Mouse (Mus musculus) kidney, embryonic 16.5 days (tissue): ENCODE measurements around the gene Nek8. TPM values are rescaled to one million over a fixed set of nuclear protein-coding genes. Genes with fewer than 3 reads are reported as not detected.

ENCODE experiments used
- ATAC-seq: fragments of 200-750 bp; cut with Nextera tagmentation; 2 replicates; pipeline ENCODE4 v1.8.0; 2017; ENCODE audit warnings: moderate TSS enrichment; ENCODE audit not compliant: low FRiP score, low TSS enrichment
- H3K27ac ChIP-seq: fragments of 300-500 bp; sonication (generic); 2 replicates; pipeline ENCODE4 v1.5.1; 2014; ENCODE audit warnings: low read length
- H3K27me3 ChIP-seq: fragments of 300-500 bp; sonication (generic); 2 replicates; pipeline ENCODE4 v1.6.1; 2014; ENCODE audit warnings: low read length, control low read depth, mixed read lengths; ENCODE audit not compliant: insufficient read depth
- H3K36me3 ChIP-seq: fragments of 300-500 bp; sonication (generic); 2 replicates; pipeline ENCODE4 v1.6.1; 2014; ENCODE audit warnings: low read length, control low read depth, mixed read lengths; ENCODE audit not compliant: insufficient read depth
- H3K4me1 ChIP-seq: fragments of 300-500 bp; sonication (generic); 2 replicates; pipeline ENCODE4 v1.6.1; 2014; ENCODE audit warnings: low read length, control low read depth, mixed read lengths; ENCODE audit not compliant: insufficient read depth
- H3K4me2 ChIP-seq: fragments of 300-500 bp; sonication (generic); replicated peaks from 2 replicates; pipeline ENCODE4 v1.6.1; 2014; ENCODE audit warnings: low read depth, low read length
- H3K4me3 ChIP-seq: fragments of 300-500 bp; sonication (generic); 2 replicates; pipeline ENCODE4 v1.5.1; 2014; ENCODE audit warnings: mild to moderate bottlenecking, low read length
- H3K9ac ChIP-seq: fragments of 300-500 bp; sonication (generic); replicated peaks from 2 replicates; pipeline ENCODE4 v1.6.1; 2014; ENCODE audit warnings: low read length
- H3K9me3 ChIP-seq: fragments of 300-500 bp; sonication (generic); 2 replicates; pipeline ENCODE4 v1.6.1; 2016; ENCODE audit warnings: low read length, control low read depth
- WGBS: fragments of 180-500 bp; shearing (Covaris S2); extraction: QIAGEN DNeasy Blood & Tissue Kit; methylation state at CpG from one replicate; pipeline ENCODE4 v1.1.7; 2014; 5-methylcytosine and 5-hydroxymethylcytosine counted together
- polyA plus RNA-seq: library from polyadenylated mRNA; unstranded; fragments of >200 nt; fragmentation: Nextera tagmentation; extraction: Ambion mirVana; gene quantifications from 2 replicates; pipeline ENCODE4 v1.2.1, GENCODE M21; 2015

Nek8 gene
- polyA plus RNA-seq, 1 experiment from 2014 or later, result 29.1 TPM

GRCm38 (mm10) chr11:78177903-78178858 is 1.7 kb upstream of the Nek8 start:
- peaks cover 50% of the 10 kb centered on the region for H3K4me1 ChIP-seq
- H3K4me2 ChIP-seq, result peak overlapping the region; percentile 86
- peak overlapping the region; percentile 95 for H3K27ac ChIP-seq
- H3K4me3 ChIP-seq, result peak overlapping the region; percentile 73
- no peaks in the 10 kb centered on the region for H3K27me3 ChIP-seq
- ATAC-seq, result peak; percentile 86
- under 1% methylated on average over 62 of the region's 84 CpGs for WGBS
- no peaks in the 10 kb centered on the region for H3K9me3 ChIP-seq
- peaks cover 26% of the 10 kb centered on the region for H3K36me3 ChIP-seq
- H3K9ac ChIP-seq, result peak overlapping the region; percentile 85

- ATAC-seq, result peak; percentile 53
- Histone ChIP-seq H3K4me3 (peak overlapping the region; percentile 73), H3K36me3 (peaks cover 26% of the 10 kb centered on the region), H3K9ac (peak overlapping the region; percentile 85), H3K27ac (peak overlapping the region; percentile 95), H3K4me2 (peak overlapping the region; percentile 86), H3K4me1 (peaks cover 50% of the 10 kb centered on the region), H3K9me3 (no peaks in the 10 kb centered on the region), H3K27me3 (no peaks in the 10 kb centered on the region)
- WGBS, result under 1% methylated on average over 10 of the region's 10 CpGs
Observed at GRCm38 (mm10) chr11:78177437-78177836, 962 bp upstream of the Nek8 start.

DNA sequence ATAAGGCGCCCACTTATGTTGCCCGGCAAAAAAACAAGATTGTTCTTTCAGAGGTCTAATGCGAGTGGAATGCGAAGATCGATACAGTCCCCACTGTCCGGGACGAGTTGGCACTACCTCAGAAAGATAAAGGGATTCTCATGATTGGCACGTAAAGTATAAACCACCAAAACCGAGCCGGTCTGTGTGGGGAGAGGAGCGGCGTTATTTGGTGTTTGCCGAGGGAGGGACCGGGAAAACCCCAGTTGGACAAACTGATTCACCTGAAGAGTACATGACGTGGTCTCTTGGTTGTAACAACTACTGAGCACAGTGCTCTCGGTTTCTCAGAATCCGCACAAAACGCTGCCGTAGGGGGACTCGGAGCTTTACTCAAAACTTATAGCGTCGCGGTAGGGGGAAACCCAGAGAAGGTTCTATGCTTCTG is 443 bp upstream of the Nek8 start:
- Histone ChIP-seq H3K27ac (peak overlapping the region; percentile 95), H3K4me2 (peak overlapping the region; percentile 86)

DNA sequence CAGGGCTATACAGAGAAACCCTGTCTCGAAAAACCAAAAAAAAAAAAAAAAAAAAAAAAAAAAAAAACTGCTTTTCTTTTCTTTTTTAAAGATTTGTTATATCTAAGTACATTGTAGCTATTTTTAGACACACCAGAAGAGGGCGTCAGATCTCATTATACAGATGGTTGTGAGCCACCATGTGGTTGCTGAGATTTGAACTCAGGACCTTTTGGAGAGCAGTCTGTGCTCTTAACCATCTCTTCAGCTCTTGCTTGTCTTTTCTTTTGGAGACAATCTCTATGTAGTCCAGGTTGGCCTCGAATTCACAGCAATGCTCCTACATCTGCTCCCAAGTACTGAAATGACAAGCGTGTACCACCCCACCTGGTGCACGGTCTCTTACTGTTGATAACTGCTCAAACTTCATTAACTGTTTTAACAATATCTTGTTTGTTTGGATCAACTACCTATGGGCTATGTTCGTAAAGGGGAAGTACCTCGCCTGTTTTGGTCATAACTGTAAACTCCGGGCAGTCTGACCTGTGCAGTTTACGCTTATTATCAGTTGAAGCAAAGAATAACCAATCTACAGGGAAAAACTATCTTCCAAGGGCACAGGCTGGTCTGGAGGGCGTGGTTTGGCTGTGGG is 589 bp downstream of the Nek8 start:
- H3K4me3 ChIP-seq, result peak overlapping the region; percentile 73
- no peaks in the 10 kb centered on the region for H3K9me3 ChIP-seq
- 1% methylated on average over 9 of the region's 10 CpGs for WGBS
- peak overlapping the region; percentile 95 for H3K27ac ChIP-seq
- H3K4me1 ChIP-seq, result peaks cover 35% of the 10 kb centered on the region
- H3K36me3 ChIP-seq, result peaks cover 19% of the 10 kb centered on the region
- H3K4me2 ChIP-seq, result peak overlapping the region; percentile 86
- no peaks in the 10 kb centered on the region for H3K27me3 ChIP-seq
- no peak for ATAC-seq
- H3K9ac ChIP-seq, result peak overlapping the region; percentile 45

More for the DNA sequence above, 443 bp upstream of the Nek8 start:
- H3K36me3 ChIP-seq, result peaks cover 25% of the 10 kb centered on the region
- H3K27me3 ChIP-seq, result no peaks in the 10 kb centered on the region
- no peak for ATAC-seq
- WGBS, result 0% methylated on average over 23 of the region's 23 CpGs
- H3K4me3 ChIP-seq, result peak overlapping the region; percentile 73
- peak overlapping the region; percentile 85 for H3K9ac ChIP-seq
- H3K4me1 ChIP-seq, result peaks cover 45% of the 10 kb centered on the region
- no peaks in the 10 kb centered on the region for H3K9me3 ChIP-seq

DNA sequence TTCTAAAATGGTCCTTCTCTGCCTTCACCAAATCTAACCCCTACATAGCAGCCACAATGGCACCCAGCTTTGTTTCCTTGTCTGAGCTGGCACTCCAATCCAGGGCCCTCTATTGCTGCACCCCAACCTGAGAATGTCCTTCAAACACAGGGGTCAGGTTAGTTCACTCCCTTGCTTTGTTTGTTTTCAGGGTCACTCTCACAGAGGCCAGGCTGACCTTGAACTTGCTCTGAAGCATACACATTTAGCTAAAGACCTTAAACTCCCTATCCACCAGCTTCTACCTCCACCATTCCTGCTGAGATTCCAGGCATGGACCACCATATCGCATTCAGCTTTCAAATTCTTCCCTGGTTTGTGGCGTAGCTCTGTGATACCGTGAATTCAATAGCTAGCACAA is 2.0 kb downstream of the Nek8 start:
- H3K4me3 ChIP-seq, result no peak overlapping the region
- no peak overlapping the region for H3K4me2 ChIP-seq
- peaks cover 6% of the 10 kb centered on the region; the same call in 1 of the 2 replicates for H3K36me3 ChIP-seq
- 91% methylated on average over 3 of the region's 3 CpGs for WGBS
- no peak overlapping the region for H3K9ac ChIP-seq
- H3K9me3 ChIP-seq, result no peaks in the 10 kb centered on the region
- H3K4me1 ChIP-seq, result peaks cover 25% of the 10 kb centered on the region
- peak overlapping the region; percentile 21; the same call in 1 of the 2 replicates for H3K27ac ChIP-seq
- no peak for ATAC-seq
- no peaks in the 10 kb centered on the region for H3K27me3 ChIP-seq

GRCm38 (mm10) chr11:78172748-78173383 is 3.6 kb downstream of the Nek8 start:
- no peak overlapping the region for H3K27ac ChIP-seq
- H3K9me3 ChIP-seq, result no peaks in the 10 kb centered on the region
- H3K36me3 ChIP-seq, result 0 out of 2 replicates have a peak, but pooled peaks cover 5% of the 10 kb centered on the region
- H3K4me3 ChIP-seq, result no peak overlapping the region
- ATAC-seq, result no peak
- no peak overlapping the region for H3K4me2 ChIP-seq
- H3K27me3 ChIP-seq, result no peaks in the 10 kb centered on the region
- WGBS, result 80% methylated on average over 19 of the region's 19 CpGs
- peaks cover 16% of the 10 kb centered on the region for H3K4me1 ChIP-seq
- no peak overlapping the region for H3K9ac ChIP-seq

DNA sequence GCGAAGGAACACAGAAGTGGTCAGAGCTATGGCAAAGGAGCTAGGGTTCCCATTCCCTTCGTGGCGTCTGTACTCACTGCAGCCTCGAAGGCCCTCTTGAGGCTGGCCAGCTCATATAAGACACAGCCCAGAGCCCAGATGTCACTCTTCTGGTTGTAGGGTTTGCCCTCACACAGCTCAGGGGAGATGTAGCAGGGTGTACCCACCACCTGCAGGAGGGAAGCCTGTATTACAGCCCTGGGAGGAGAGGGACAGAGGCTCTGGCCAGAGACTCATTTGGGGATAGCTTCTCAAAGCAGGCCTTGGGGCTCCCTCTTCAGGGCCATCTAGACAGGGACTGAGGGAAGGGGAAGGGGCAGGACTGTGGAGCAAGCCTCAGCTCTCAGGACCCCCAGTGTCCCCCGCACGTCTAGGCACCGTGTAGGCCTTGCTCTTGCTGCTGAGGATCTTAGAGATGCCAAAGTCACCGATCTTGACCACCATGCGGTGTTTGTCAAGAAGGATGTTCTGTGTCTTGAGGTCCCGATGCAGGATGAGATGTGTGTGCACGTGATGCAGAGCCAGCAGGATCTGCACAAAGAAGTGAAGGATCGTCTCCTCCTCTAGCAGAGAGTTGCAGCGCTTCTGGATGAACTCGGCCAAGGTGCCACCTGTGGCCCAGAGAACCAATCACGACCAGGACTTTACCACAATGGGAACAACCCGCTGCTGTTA is 4.3 kb downstream of the Nek8 start:
- Histone ChIP-seq H3K4me3 (no peak overlapping the region), H3K4me1 (peaks cover 11% of the 10 kb centered on the region), H3K9ac (no peak overlapping the region), H3K9me3 (no peaks in the 10 kb centered on the region), H3K36me3 (0 out of 2 replicates have a peak, but pooled peaks cover 5% of the 10 kb centered on the region), H3K27ac (no peak overlapping the region), H3K4me2 (no peak overlapping the region), H3K27me3 (no peaks in the 10 kb centered on the region)
- WGBS, result 87% methylated on average over 16 of the region's 16 CpGs
- ATAC-seq, result no peak

DNA sequence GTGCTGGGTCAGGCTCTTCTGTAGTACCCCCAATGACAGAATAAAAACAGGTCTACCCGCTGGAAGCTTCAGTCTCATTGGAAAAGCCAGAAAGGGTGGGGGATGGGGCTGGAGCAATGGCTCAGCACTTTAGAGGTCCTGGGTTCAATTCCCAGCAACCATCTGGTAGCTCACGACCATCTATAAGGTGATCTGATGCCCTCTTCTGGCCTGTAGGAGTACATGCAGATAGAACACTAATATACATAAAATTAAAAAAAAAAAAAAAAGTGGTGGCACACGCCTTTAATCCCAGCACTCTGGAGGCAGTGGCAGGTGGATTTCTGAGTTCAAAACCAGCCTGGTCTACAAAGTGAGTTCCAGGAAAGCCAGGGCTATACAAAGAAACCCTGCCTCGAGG is 5.1 kb downstream of the Nek8 start:
- 0 out of 2 replicates have a peak, but pooled peaks cover 5% of the 10 kb centered on the region for H3K36me3 ChIP-seq
- 78% methylated on average over 4 of the region's 4 CpGs for WGBS
- ATAC-seq, result no peak

DNA sequence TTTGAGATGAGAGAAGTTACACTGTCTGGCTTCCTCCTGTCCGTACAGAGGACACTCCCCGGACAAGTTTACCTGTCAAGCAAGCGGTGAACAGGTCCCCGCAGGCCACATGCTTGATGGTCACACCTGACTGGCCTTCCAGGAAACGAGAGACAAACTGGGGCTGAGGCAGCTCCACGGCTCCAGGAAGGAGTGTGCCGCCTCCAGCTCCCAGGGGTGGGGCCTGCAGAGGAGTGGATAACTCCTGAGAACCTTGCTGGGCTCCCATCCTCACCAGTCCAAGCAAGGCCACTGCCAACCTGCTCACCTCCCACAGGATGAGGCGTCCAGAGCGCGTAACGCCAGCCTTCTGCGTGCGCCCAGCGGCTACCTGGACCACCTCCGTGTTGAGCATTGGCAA is 6.2 kb downstream of the Nek8 start:
- Histone ChIP-seq H3K9ac (no peak overlapping the region; the same call in 1 of the 2 replicates), H3K36me3 (0 out of 2 replicates have a peak, but pooled peaks cover 5% of the 10 kb centered on the region), H3K4me3 (no peak overlapping the region), H3K27ac (no peak overlapping the region), H3K4me1 (peaks cover 18% of the 10 kb centered on the region), H3K9me3 (no peaks in the 10 kb centered on the region), H3K4me2 (no peak overlapping the region), H3K27me3 (no peaks in the 10 kb centered on the region)
- WGBS, result 70% methylated on average over 15 of the region's 15 CpGs
- ATAC-seq, result peak; percentile 12; the same call in 1 of the 2 replicates

More for the DNA sequence above, 5.1 kb downstream of the Nek8 start:
- Histone ChIP-seq H3K9me3 (no peaks in the 10 kb centered on the region), H3K4me2 (no peak overlapping the region), H3K4me3 (no peak overlapping the region), H3K27ac (no peak overlapping the region), H3K27me3 (no peaks in the 10 kb centered on the region), H3K4me1 (peaks cover 15% of the 10 kb centered on the region), H3K9ac (no peak overlapping the region)
